29 mouse cellular contexts compared by ENCODE assay signal in genomic region chr2:129536926-129537325, GRCm38 (mm10). TPM values are rescaled to one million over a fixed set of nuclear protein-coding genes. Genes with fewer than 3 reads are reported as not detected.
A peak's percentile ranks its signal among the peaks of the same experiment; 100 is the strongest.
DNase-seq lines count a peak whose midpoint lies in the region; ATAC-seq and TF ChIP-seq lines count a peak whose summit lies in the region.
"Had no signal": no experiment of that assay in that cellular context is flagged by ENCODE, and none has a peak within 500 bp of the region (broad histone marks: within the 10 kb centered on the region; RNA-seq: fewer than 3 reads in every experiment).

No protein-coding gene starts in this region.

- no peak for ATAC-seq in forebrain, embryonic 12.5 days (ENCODE audit: low FRiP score)
- no peak for ATAC-seq in forebrain, postnatal 0 days
- ATAC-seq in limb, embryonic 12.5 days (ENCODE audit: insufficient number of reproducible peaks, insufficient read depth, low FRiP score, low TSS enrichment, low read depth) = no peak
- ATAC-seq: CD4-positive, CD25-positive, alpha-beta regulatory T cell, adult 4 months; intestine, embryonic 15.5 days had no signal

- DNase-seq in forebrain, postnatal 0 days = no peak
- no peak for DNase-seq in limb, embryonic 10.5 days (ENCODE audit: low spot score)
- peak; percentile 13 for DNase-seq in testis, postnatal 10 days (ENCODE audit: low spot score)
- no peak for DNase-seq in testis, postnatal 14 days (ENCODE audit: low spot score)
- DNase-seq in left cerebral cortex, adult 8-10 months (ENCODE audit: low spot score in 2 of 2) = no peak
- DNase-seq: adrenal gland, postnatal 25 days; cerebellum, adult 8-10 months; gastrocnemius, postnatal 10 days; kidney, adult 9 months; kidney, postnatal 36 days; liver; lung, postnatal 36 days; thymus, adult 2 months; thymus, postnatal 4 days had no signal

- H3K9me3 ChIP-seq in forebrain, embryonic 12.5 days = no peaks in the 10 kb centered on the region
- H3K9me3 ChIP-seq in forebrain, postnatal 0 days (ENCODE audit: low read length) = no peaks in the 10 kb centered on the region
- no peaks in the 10 kb centered on the region for H3K9me3 ChIP-seq in limb, embryonic 12.5 days
- no peaks in the 10 kb centered on the region for H3K9me3 ChIP-seq in limb, embryonic 10.5 days (replicated peaks)
- H3K9me3 ChIP-seq: embryonic facial prominence, embryonic 15.5 days; heart, embryonic 10.5 days; intestine, embryonic 15.5 days; liver, embryonic 15.5 days; lung, embryonic 15.5 days; megakaryocyte, embryonic 14.5 days; stomach, embryonic 15.5 days had no signal

- H3K4me2 ChIP-seq in forebrain, embryonic 12.5 days = no peak overlapping the region
- H3K4me2 ChIP-seq in forebrain, postnatal 0 days (ENCODE audit: low read depth) = no peak overlapping the region
- no peak overlapping the region for H3K4me2 ChIP-seq in limb, embryonic 12.5 days
- H3K4me2 ChIP-seq: embryonic facial prominence, embryonic 15.5 days; intestine, embryonic 15.5 days; liver, embryonic 15.5 days; lung, embryonic 15.5 days; stomach, embryonic 15.5 days had no signal

- no peak overlapping the region for H3K4me3 ChIP-seq in forebrain, embryonic 12.5 days (replicated peaks)
- H3K4me3 ChIP-seq in forebrain, postnatal 0 days (ENCODE audit: low read depth, low read length) = no peak overlapping the region
- H3K4me3 ChIP-seq in limb, embryonic 12.5 days (replicated peaks) = no peak overlapping the region
- H3K4me3 ChIP-seq in limb, embryonic 10.5 days = no peak overlapping the region
- H3K4me3 ChIP-seq: embryonic facial prominence, embryonic 15.5 days; heart, embryonic 10.5 days; intestine, embryonic 15.5 days; liver, embryonic 15.5 days; lung, embryonic 15.5 days; megakaryocyte, embryonic 14.5 days; stomach, embryonic 15.5 days had no signal

- peaks cover 25% of the 10 kb centered on the region for H3K4me1 ChIP-seq in forebrain, embryonic 12.5 days
- no peaks in the 10 kb centered on the region for H3K4me1 ChIP-seq in forebrain, postnatal 0 days (ENCODE audit: insufficient read depth)
- H3K4me1 ChIP-seq in limb, embryonic 12.5 days (replicated peaks) = peaks cover 53% of the 10 kb centered on the region
- H3K4me1 ChIP-seq in limb, embryonic 10.5 days = peaks cover 54% of the 10 kb centered on the region
- H3K4me1 ChIP-seq: embryonic facial prominence, embryonic 15.5 days; intestine, embryonic 15.5 days; liver, embryonic 15.5 days; lung, embryonic 15.5 days; stomach, embryonic 15.5 days had no signal

- TF ChIP-seq CTCF in forebrain, postnatal 0 days (IDR thresholded peaks at IDR 0.05; ENCODE audit: low read depth) = no peak

- 28% methylated on average over 1 of the region's 1 CpGs for WGBS in forebrain, embryonic 12.5 days
- WGBS in forebrain, postnatal 0 days = 28% methylated on average over 1 of the region's 1 CpGs
- WGBS in limb, embryonic 12.5 days = 36% methylated on average over 1 of the region's 1 CpGs
- WGBS in limb, embryonic 10.5 days = 73% methylated on average over 1 of the region's 1 CpGs

- no peaks in the 10 kb centered on the region for H3K27me3 ChIP-seq in forebrain, embryonic 12.5 days
- H3K27me3 ChIP-seq in forebrain, postnatal 0 days (ENCODE audit: insufficient read depth, low read length) = no peaks in the 10 kb centered on the region
- peaks cover 42% of the 10 kb centered on the region for H3K27me3 ChIP-seq in limb, embryonic 12.5 days
- H3K27me3 ChIP-seq in limb, embryonic 10.5 days (ENCODE audit: low read depth, poor library complexity, severe bottlenecking) = peaks cover 44% of the 10 kb centered on the region
- H3K27me3 ChIP-seq: embryonic facial prominence, embryonic 15.5 days; intestine, embryonic 15.5 days; liver, embryonic 15.5 days; lung, embryonic 15.5 days; stomach, embryonic 15.5 days had no signal

- no peak overlapping the region for H3K9ac ChIP-seq in forebrain, embryonic 12.5 days
- H3K9ac ChIP-seq in forebrain, postnatal 0 days = no peak overlapping the region
- no peak overlapping the region for H3K9ac ChIP-seq in limb, embryonic 12.5 days (replicated peaks)
- H3K9ac ChIP-seq: embryonic facial prominence, embryonic 15.5 days; intestine, embryonic 15.5 days; liver, embryonic 15.5 days; lung, embryonic 15.5 days; stomach, embryonic 15.5 days had no signal

- H3K36me3 ChIP-seq in forebrain, embryonic 12.5 days (replicated peaks) = no peaks in the 10 kb centered on the region
- no peaks in the 10 kb centered on the region for H3K36me3 ChIP-seq in forebrain, postnatal 0 days (ENCODE audit: insufficient read depth)
- H3K36me3 ChIP-seq in limb, embryonic 12.5 days = no peaks in the 10 kb centered on the region
- no peaks in the 10 kb centered on the region for H3K36me3 ChIP-seq in limb, embryonic 10.5 days
- H3K36me3 ChIP-seq: embryonic facial prominence, embryonic 15.5 days; heart, embryonic 10.5 days; intestine, embryonic 15.5 days; liver, embryonic 15.5 days; lung, embryonic 15.5 days; stomach, embryonic 15.5 days had no signal

- H3K27ac ChIP-seq in forebrain, embryonic 12.5 days = peak overlapping the region; percentile 50
- no peak overlapping the region for H3K27ac ChIP-seq in forebrain, postnatal 0 days (ENCODE audit: low read depth, low read length)
- H3K27ac ChIP-seq in limb, embryonic 12.5 days = peak overlapping the region; percentile 35; the same call in 1 of the 2 replicates
- H3K27ac ChIP-seq in limb, embryonic 10.5 days = no peak overlapping the region
- H3K27ac ChIP-seq: embryonic facial prominence, embryonic 15.5 days; intestine, embryonic 15.5 days; liver, embryonic 15.5 days; lung, embryonic 15.5 days; stomach, embryonic 15.5 days had no signal

RNA-seq across cellular contexts. Expression of gene F830045P16Rik, which starts 0.5 kb away (rescaled TPM):
- not detected in 2 replicates for polyA plus RNA-seq in forebrain, embryonic 12.5 days (2016; fragmentation: Nextera tagmentation; extraction: Ambion mirVana)
- not detected in 2 replicates for total RNA-seq in forebrain, postnatal 0 days (2014; rRNA removed)
- polyA plus RNA-seq in forebrain, postnatal 0 days (2015; fragmentation: Nextera tagmentation; extraction: Ambion mirVana) = not detected in 2 replicates
- not detected in 2 replicates for polyA plus RNA-seq in limb, embryonic 12.5 days (2016; fragmentation: Nextera tagmentation; extraction: Ambion mirVana)
- polyA plus RNA-seq in limb, embryonic 10.5 days (2016; fragmentation: Nextera tagmentation; extraction: Ambion mirVana) = not detected in 2 replicates
- 1 to 10 TPM in 2 of 4 experiments, under 1 TPM in 2; 0.73 to 1.4 (median 1.1) TPM for total RNA-seq in left cerebral cortex, adult 8-10 months (2022)
- total RNA-seq: adrenal gland, postnatal 25 days; common myeloid progenitor, adult 5-6 weeks; hematopoietic stem cell, adult 5-6 weeks had no signal
- polyA plus RNA-seq: brain, embryonic 14.5 days; CD4-positive, CD25-positive, alpha-beta regulatory T cell, adult 4 months; heart, embryonic 16.5 days; intestine, embryonic 15.5 days; liver, embryonic 15.5 days; lung, embryonic 15.5 days; neural tube, embryonic 14.5 days had no signal

RNA-seq across cellular contexts. Expression of gene Sirpa, which starts 55.7 kb away (rescaled TPM):
- polyA plus RNA-seq in forebrain, embryonic 12.5 days (2016; fragmentation: Nextera tagmentation; extraction: Ambion mirVana) = 18.2 and 20.0 TPM in 2 replicates
- 94.1 and 118 TPM in 2 replicates for total RNA-seq in forebrain, postnatal 0 days (2014; rRNA removed)
- 41.4 and 61.8 TPM in 2 replicates for polyA plus RNA-seq in forebrain, postnatal 0 days (2015; fragmentation: Nextera tagmentation; extraction: Ambion mirVana)
- polyA plus RNA-seq in limb, embryonic 12.5 days (2016; fragmentation: Nextera tagmentation; extraction: Ambion mirVana) = 17.0 and 17.8 TPM in 2 replicates
- 10.6 and 11.5 TPM in 2 replicates for polyA plus RNA-seq in limb, embryonic 10.5 days (2016; fragmentation: Nextera tagmentation; extraction: Ambion mirVana)
- total RNA-seq in left cerebral cortex, adult 8-10 months (2022) = 100 to 1,000 TPM; 366 to 392 (median 382) TPM

Comparison
In these comparisons a context has a peak if more than half of its experiments do, and no peak if none do; other contexts are left out.
1. H3K27ac ChIP-seq: peak in forebrain, embryonic 12.5 days (single experiment) and limb, embryonic 12.5 days (single experiment); none in forebrain, postnatal 0 days (single experiment) and limb, embryonic 10.5 days (single experiment).